Mouse (Mus musculus) limb, embryonic 15.5 days (tissue): ENCODE data around the gene Akap1. TPM values are rescaled to one million over a fixed set of nuclear protein-coding genes. Genes with fewer than 3 reads are reported as not detected.

ENCODE experiments used
- ATAC-seq: fragments of 200-750 bp; cut with Nextera tagmentation; 2 replicates; pipeline ENCODE4 v1.8.0; 2017; ENCODE audit warnings: low read depth, moderate TSS enrichment; ENCODE audit not compliant: insufficient number of reproducible peaks, low FRiP score, low TSS enrichment
- H3K27ac ChIP-seq: fragments of 300-500 bp; sonication (generic); 2 replicates; pipeline ENCODE4 v1.5.1; 2015; ENCODE audit warnings: moderate library complexity, mild to moderate bottlenecking, inconsistent platforms
- H3K27me3 ChIP-seq: fragments of 300-500 bp; sonication (generic); 2 replicates; pipeline ENCODE4 v1.6.1; 2015; ENCODE audit warnings: inconsistent platforms
- H3K36me3 ChIP-seq: fragments of 300-500 bp; sonication (generic); 2 replicates; pipeline ENCODE4 v1.6.1; 2015; ENCODE audit warnings: inconsistent platforms
- H3K4me1 ChIP-seq: fragments of 300-500 bp; sonication (generic); 2 replicates; pipeline ENCODE4 v1.6.1; 2015; ENCODE audit warnings: inconsistent platforms
- H3K4me2 ChIP-seq: fragments of 300-500 bp; sonication (generic); 2 replicates; pipeline ENCODE4 v1.6.1; 2015; ENCODE audit warnings: mild to moderate bottlenecking, inconsistent platforms
- H3K4me3 ChIP-seq: fragments of 300-500 bp; sonication (generic); 2 replicates; pipeline ENCODE4 v1.5.1; 2015; ENCODE audit warnings: mild to moderate bottlenecking, inconsistent platforms
- H3K9ac ChIP-seq: fragments of 300-500 bp; sonication (generic); 2 replicates; pipeline ENCODE4 v1.6.1; 2015; ENCODE audit warnings: inconsistent platforms
- H3K9me3 ChIP-seq: fragments of 300-500 bp; sonication (generic); 2 replicates; pipeline ENCODE4 v1.6.1; 2016; ENCODE audit warnings: inconsistent platforms
- WGBS: fragments of 180-500 bp; shearing (Covaris S2); methylation state at CpG from one replicate; pipeline ENCODE4 v1.1.7; 2015; 5-methylcytosine and 5-hydroxymethylcytosine counted together
- polyA plus RNA-seq: library from polyadenylated mRNA; unstranded; fragments of >200 nt; fragmentation: Nextera tagmentation; extraction: Ambion mirVana; gene quantifications from 2 replicates; pipeline ENCODE4 v1.2.1, GENCODE M21; 2015

The Akap1 gene
- polyA plus RNA-seq, 1 experiment from 2014 or later: 17.9 TPM

- Histone ChIP-seq H3K4me2 (no peak overlapping the region), H3K27ac (no peak overlapping the region), H3K9me3 (no peaks in the 10 kb centered on the region), H3K4me1 (peaks cover 17% of the 10 kb centered on the region), H3K27me3 (peaks cover 23% of the 10 kb centered on the region), H3K9ac (no peak overlapping the region), H3K4me3 (no peak overlapping the region), H3K36me3 (no peaks in the 10 kb centered on the region)
- WGBS: 32% methylated on average over 6 of the region's 6 CpGs
- ATAC-seq: no peak
These were observed 44.1 kb downstream of the Akap1 start for GRCm38 (mm10) chr11:88820253-88820652.

DNA sequence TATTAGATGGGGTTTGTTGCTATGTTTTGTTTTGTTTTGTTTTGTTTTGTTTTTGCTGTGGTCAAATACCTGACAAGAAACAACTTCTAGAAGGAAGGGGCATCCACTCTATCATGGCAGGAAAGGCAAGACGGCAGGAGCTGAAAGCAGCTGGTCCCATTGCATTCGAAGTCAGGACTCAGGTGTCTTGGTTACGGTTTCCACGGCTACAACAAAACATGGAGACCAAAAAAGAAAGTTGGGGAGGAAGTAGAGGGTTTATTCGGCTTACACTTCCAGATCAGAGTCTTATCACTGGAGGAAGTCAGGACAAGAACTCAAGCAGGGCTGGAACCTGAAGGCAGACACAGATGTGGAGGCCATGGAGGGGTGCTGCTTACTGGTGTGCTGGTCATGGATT is 47.3 kb downstream of the Akap1 start:
- no peak overlapping the region for H3K27ac ChIP-seq
- H3K9me3 ChIP-seq: no peaks in the 10 kb centered on the region
- H3K4me1 ChIP-seq: peaks cover 14% of the 10 kb centered on the region
- no peak overlapping the region for H3K9ac ChIP-seq
- H3K27me3 ChIP-seq: peaks cover 18% of the 10 kb centered on the region
- H3K36me3 ChIP-seq: no peaks in the 10 kb centered on the region
- WGBS: 79% methylated on average over 5 of the region's 5 CpGs
- no peak overlapping the region for H3K4me2 ChIP-seq
- H3K4me3 ChIP-seq: no peak overlapping the region
- ATAC-seq: no peak

DNA sequence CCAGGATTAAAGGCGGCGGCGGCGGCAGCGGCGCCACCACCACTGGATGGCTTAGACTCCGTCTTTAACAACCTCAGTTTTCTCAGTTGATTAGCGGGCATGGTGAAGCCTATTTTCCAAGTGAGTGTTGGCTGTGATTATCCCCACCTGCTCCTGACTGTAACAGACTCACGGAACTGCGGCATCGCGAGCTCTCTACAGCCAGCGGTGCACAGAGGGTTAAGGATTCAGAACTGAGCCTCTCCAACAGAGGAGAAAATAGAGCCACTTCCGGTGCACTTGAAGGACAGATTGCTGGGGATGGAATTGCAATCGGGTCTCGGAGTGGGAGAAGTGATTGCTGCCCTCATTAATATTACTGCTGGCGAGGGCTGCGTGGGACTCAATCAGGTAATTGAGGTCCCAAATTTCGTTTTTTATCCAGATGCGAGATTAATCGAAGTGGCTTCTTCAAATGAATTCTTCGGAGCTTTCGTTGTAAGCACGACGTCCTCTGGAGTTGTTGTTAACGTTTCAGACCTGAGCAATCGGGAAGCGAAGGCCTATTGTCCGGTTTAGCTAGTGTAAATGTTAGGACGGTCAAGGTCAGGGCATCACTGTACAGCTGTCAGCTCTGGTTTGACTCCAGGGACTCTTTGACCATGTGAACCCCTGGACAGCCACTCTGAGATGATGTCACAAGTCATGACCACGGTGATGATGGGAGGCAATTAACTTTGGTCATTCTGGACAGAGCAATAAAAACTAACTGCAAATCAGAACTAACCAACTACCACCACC is 61.0 kb downstream of the Akap1 start:
- peak overlapping the region; percentile 32 for H3K4me2 ChIP-seq
- no peak for ATAC-seq
- no peaks in the 10 kb centered on the region for H3K36me3 ChIP-seq
- H3K27ac ChIP-seq: no peak overlapping the region
- H3K27me3 ChIP-seq: no peaks in the 10 kb centered on the region
- H3K4me3 ChIP-seq: peak overlapping the region; percentile 6; the same call in 1 of the 2 replicates
- no peaks in the 10 kb centered on the region for H3K9me3 ChIP-seq
- H3K9ac ChIP-seq: no peak overlapping the region
- 54% methylated on average over 31 of the region's 31 CpGs for WGBS
- no peaks in the 10 kb centered on the region for H3K4me1 ChIP-seq

DNA sequence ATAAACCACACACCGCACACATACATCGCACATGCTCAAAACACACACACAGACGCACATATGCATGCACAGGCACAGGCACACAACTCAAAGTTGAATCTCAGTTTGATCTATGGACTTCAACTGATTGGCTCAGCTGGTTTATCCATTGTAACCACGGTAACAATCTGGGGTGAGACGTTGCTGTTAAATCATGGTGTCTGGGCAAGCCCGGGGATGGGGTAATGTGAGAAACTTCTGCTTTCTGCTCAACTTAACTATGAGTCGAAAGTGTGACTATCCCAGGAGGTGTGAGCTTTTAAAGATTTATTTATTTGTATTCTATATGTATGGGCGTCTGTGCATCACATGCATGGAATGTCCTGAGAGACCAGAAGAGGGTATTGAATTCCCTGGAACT is 68.2 kb downstream of the Akap1 start:
- 83% methylated on average over 8 of the region's 8 CpGs for WGBS
- Histone ChIP-seq H3K9me3 (no peaks in the 10 kb centered on the region), H3K4me3 (no peak overlapping the region), H3K27ac (no peak overlapping the region), H3K9ac (no peak overlapping the region), H3K4me1 (no peaks in the 10 kb centered on the region), H3K36me3 (no peaks in the 10 kb centered on the region), H3K4me2 (no peak overlapping the region), H3K27me3 (no peaks in the 10 kb centered on the region)
- no peak for ATAC-seq

DNA sequence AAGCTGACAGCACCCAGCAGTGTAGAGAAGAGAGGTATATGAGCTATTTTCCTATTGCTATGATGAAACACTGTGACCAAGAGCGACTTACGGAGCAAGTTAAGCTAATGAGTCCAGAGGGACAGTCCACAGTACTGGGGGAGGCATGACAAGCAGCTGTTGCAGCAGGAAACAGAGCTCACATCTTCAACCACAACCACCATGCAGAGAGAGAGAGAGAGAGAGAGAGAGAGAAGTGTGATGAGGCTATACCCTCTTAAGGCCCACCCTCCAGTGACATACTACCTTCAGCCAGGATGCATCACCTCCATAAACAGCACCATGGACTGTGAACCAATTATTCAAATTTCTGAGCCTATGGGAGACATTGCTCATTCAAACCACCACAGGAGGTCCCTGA is 74.5 kb downstream of the Akap1 start:
- no peak for ATAC-seq
- no peak overlapping the region for H3K27ac ChIP-seq
- H3K4me2 ChIP-seq: no peak overlapping the region
- H3K4me1 ChIP-seq: no peaks in the 10 kb centered on the region
- no peaks in the 10 kb centered on the region for H3K9me3 ChIP-seq
- no peaks in the 10 kb centered on the region for H3K27me3 ChIP-seq
- no peaks in the 10 kb centered on the region for H3K36me3 ChIP-seq
- H3K4me3 ChIP-seq: no peak overlapping the region
- H3K9ac ChIP-seq: no peak overlapping the region
- 61% methylated on average over 2 of the region's 2 CpGs for WGBS

DNA sequence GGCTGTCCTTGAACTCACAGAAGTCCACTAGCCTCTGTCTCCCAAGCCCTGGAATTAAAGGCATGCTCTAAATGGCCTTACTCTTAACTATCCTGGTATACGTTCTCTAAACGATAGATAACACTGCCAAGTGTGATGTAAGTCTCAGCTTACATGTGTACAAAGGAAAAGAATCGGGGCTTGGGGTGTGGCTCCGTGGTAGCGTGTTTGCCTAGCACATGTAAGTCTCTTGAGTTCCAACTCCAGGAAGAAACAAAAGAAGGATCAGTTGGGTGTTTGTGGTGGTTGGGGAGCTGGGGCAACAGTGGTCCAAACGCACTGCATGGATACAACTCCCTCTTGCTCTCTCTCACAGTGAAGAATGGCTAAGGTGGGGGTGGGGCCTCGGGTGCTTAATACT is 77.6 kb downstream of the Akap1 start:
- Histone ChIP-seq H3K27ac (no peak overlapping the region), H3K9me3 (no peaks in the 10 kb centered on the region), H3K4me2 (no peak overlapping the region), H3K9ac (no peak overlapping the region), H3K4me1 (no peaks in the 10 kb centered on the region), H3K36me3 (no peaks in the 10 kb centered on the region), H3K4me3 (no peak overlapping the region), H3K27me3 (no peaks in the 10 kb centered on the region)
- WGBS: 76% methylated on average over 7 of the region's 7 CpGs
- no peak for ATAC-seq

DNA sequence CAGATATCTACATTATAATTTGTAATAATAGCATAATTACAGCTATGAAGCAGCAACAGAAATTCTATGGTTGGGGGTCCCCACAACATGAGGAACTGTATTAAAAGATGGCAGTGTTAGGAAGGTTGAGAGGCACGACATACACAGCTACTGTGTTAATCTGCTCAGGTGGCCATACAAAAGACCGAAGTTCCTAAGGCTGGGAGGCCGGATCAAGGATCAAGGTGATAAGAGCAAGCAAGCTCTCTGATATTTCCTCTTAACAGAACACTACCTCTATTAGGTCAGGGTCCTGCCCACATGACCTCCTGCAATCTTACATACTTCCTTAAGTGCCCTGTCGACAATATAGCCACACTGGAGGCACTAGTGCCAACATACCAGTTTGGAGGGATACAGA is 80.9 kb downstream of the Akap1 start:
- no peaks in the 10 kb centered on the region for H3K9me3 ChIP-seq
- 80% methylated on average over 4 of the region's 4 CpGs for WGBS
- H3K36me3 ChIP-seq: no peaks in the 10 kb centered on the region
- no peak overlapping the region for H3K9ac ChIP-seq
- H3K27ac ChIP-seq: no peak overlapping the region
- no peak overlapping the region for H3K4me3 ChIP-seq
- no peaks in the 10 kb centered on the region for H3K27me3 ChIP-seq
- H3K4me2 ChIP-seq: no peak overlapping the region
- no peaks in the 10 kb centered on the region for H3K4me1 ChIP-seq
- ATAC-seq: no peak

DNA sequence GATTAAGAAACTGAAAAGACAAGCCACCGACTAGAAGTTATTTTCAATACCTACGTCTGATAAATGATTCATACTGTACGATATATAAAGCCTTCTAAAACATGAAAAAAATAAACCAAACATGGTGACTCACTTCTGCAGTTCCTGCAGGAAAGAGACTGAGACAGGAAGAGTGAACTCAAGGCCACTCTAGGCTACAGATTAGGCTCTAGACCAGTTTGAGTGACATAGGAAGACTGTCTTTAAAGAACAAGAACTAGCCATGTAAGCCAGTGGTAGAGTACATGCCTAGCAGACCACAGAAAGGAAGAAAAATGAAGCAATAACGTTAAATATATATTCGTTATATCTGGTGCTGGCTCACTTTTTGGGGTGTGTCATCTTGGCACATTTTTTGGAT is 81.9 kb downstream of the Akap1 start:
- 78% methylated on average over 5 of the region's 5 CpGs for WGBS
- Histone ChIP-seq H3K4me1 (no peaks in the 10 kb centered on the region), H3K9me3 (no peaks in the 10 kb centered on the region), H3K4me3 (no peak overlapping the region), H3K27me3 (no peaks in the 10 kb centered on the region), H3K36me3 (no peaks in the 10 kb centered on the region), H3K4me2 (no peak overlapping the region), H3K9ac (no peak overlapping the region), H3K27ac (no peak overlapping the region)
- ATAC-seq: no peak

Other genes with a start within 250 kb of the Akap1 start
- gene Msi2, start 146.1 kb downstream of the Akap1 start, polyA plus RNA-seq: 12.0 and 13.1 TPM in 2 replicates
- 116 and 125 TPM in 2 replicates for gene Scpep1, start 90.9 kb upstream of the Akap1 start, polyA plus RNA-seq
- not detected in 2 replicates for gene Elobl, start 102.3 kb upstream of the Akap1 start, polyA plus RNA-seq
- 15.6 TPM in 2 replicates for gene Coil, start 105.7 kb upstream of the Akap1 start, polyA plus RNA-seq
- gene Trim25, start 134.8 kb upstream of the Akap1 start, polyA plus RNA-seq: 12.0 and 12.6 TPM in 2 replicates
- 3.5 and 3.7 TPM in 2 replicates for gene Dgke, start 202.3 kb upstream of the Akap1 start, polyA plus RNA-seq
- 1.6 and 1.7 TPM in 2 replicates for gene Gm525, start 209.3 kb upstream of the Akap1 start, polyA plus RNA-seq